Mouse (Mus musculus) intestine, postnatal 0 days (tissue): Measurements from ENCODE around the gene Uggt2. TPM values are rescaled to one million over a fixed set of nuclear protein-coding genes. Genes with fewer than 3 reads are reported as not detected.

Experiments used
- ATAC-seq: fragments of 200-750 bp; cut with Nextera tagmentation; 2 replicates; pipeline ENCODE4 v1.8.0; 2017; ENCODE audit warnings: mild to moderate bottlenecking, moderate TSS enrichment, moderate library complexity
- H3K27ac ChIP-seq: fragments of 300-500 bp; sonication (generic); 2 replicates; pipeline ENCODE4 v1.5.1; 2014; ENCODE audit warnings: mild to moderate bottlenecking, low read depth, low read length, moderate library complexity
- H3K27me3 ChIP-seq: fragments of 300-500 bp; sonication (generic); replicated peaks from 2 replicates; pipeline ENCODE4 v1.6.1; 2014; ENCODE audit warnings: low read length, mixed read lengths; ENCODE audit not compliant: control insufficient read depth, insufficient read depth
- H3K36me3 ChIP-seq: fragments of 300-500 bp; sonication (generic); 2 replicates; pipeline ENCODE4 v1.6.1; 2014; ENCODE audit warnings: mild to moderate bottlenecking, moderate library complexity; ENCODE audit not compliant: control insufficient read depth, insufficient read depth
- H3K4me1 ChIP-seq: fragments of 300-500 bp; sonication (generic); replicated peaks from 2 replicates; pipeline ENCODE4 v1.6.1; 2014; ENCODE audit warnings: antibody characterized with exemption, low read length, mixed read lengths; ENCODE audit not compliant: control insufficient read depth, insufficient read depth
- H3K4me2 ChIP-seq: fragments of 300-500 bp; sonication (generic); replicated peaks from 2 replicates; pipeline ENCODE4 v1.6.1; 2014; ENCODE audit warnings: low read depth, mild to moderate bottlenecking, moderate library complexity
- H3K4me3 ChIP-seq: fragments of 300-500 bp; sonication (generic); 2 replicates; pipeline ENCODE4 v1.5.1; 2014; ENCODE audit warnings: low read depth, low read length
- H3K9ac ChIP-seq: fragments of 300-500 bp; sonication (generic); 2 replicates; pipeline ENCODE4 v1.6.1; 2014; ENCODE audit warnings: mild to moderate bottlenecking, low read depth, low read length
- H3K9me3 ChIP-seq: fragments of 300-500 bp; sonication (generic); 2 replicates; pipeline ENCODE4 v1.6.1; 2016; ENCODE audit warnings: mixed run types; ENCODE audit not compliant: control insufficient read depth
- CTCF ChIP-seq: sonication (generic); IDR thresholded peaks from 2 replicates; pipeline ENCODE4 v1.5.1; 2016; ENCODE audit warnings: low read depth, mild to moderate bottlenecking, control low read depth, antibody characterized with exemption, moderate library complexity
- WGBS: fragments of 180-500 bp; shearing (Covaris S2); extraction: QIAGEN DNeasy Blood & Tissue Kit; methylation state at CpG from one replicate; pipeline ENCODE4 v1.1.7; 2014; 5-methylcytosine and 5-hydroxymethylcytosine counted together
- polyA plus RNA-seq: library from polyadenylated mRNA; unstranded; fragments of >200 nt; fragmentation: Nextera tagmentation; extraction: Ambion mirVana; gene quantifications from 2 replicates; pipeline ENCODE4 v1.2.1, GENCODE M21; 2015

Gene Uggt2
- polyA plus RNA-seq, 1 experiment from 2014 or later: 1.6 TPM

GRCm38 (mm10) chr14:119043765-119044164 lies 55.5 kb downstream of the Uggt2 start:
- H3K27ac ChIP-seq: no peak overlapping the region
- H3K4me3 ChIP-seq: no peak overlapping the region
- no peak; the same call in 1 of the 2 replicates for ATAC-seq
- no peaks in the 10 kb centered on the region for H3K4me1 ChIP-seq
- no peak for TF ChIP-seq CTCF
- no peak overlapping the region for H3K4me2 ChIP-seq
- 64% methylated on average over 7 of the region's 7 CpGs for WGBS
- H3K9ac ChIP-seq: no peak overlapping the region
- no peaks in the 10 kb centered on the region for H3K27me3 ChIP-seq
- no peaks in the 10 kb centered on the region for H3K36me3 ChIP-seq
- H3K9me3 ChIP-seq: no peaks in the 10 kb centered on the region

- no peak overlapping the region for H3K4me2 ChIP-seq
- no peaks in the 10 kb centered on the region for H3K4me1 ChIP-seq
- 70% methylated on average over 1 of the region's 1 CpGs for WGBS
- no peaks in the 10 kb centered on the region for H3K9me3 ChIP-seq
- no peaks in the 10 kb centered on the region for H3K36me3 ChIP-seq
- ATAC-seq: no peak
- H3K9ac ChIP-seq: no peak overlapping the region
- no peak overlapping the region for H3K4me3 ChIP-seq
- TF ChIP-seq CTCF: peak; percentile 78
- no peak overlapping the region for H3K27ac ChIP-seq
- H3K27me3 ChIP-seq: no peaks in the 10 kb centered on the region
Measured at GRCm38 (mm10) chr14:119040253-119040652, 59.0 kb downstream of the Uggt2 start.

- TF ChIP-seq CTCF: no peak
- Histone ChIP-seq H3K27ac (no peak overlapping the region), H3K4me2 (no peak overlapping the region), H3K4me3 (no peak overlapping the region), H3K9me3 (no peaks in the 10 kb centered on the region), H3K4me1 (no peaks in the 10 kb centered on the region), H3K9ac (no peak overlapping the region), H3K36me3 (no peaks in the 10 kb centered on the region; the same call in 1 of the 2 replicates), H3K27me3 (no peaks in the 10 kb centered on the region)
- WGBS: 70% methylated on average over 3 of the region's 3 CpGs
- ATAC-seq: no peak
Measured at GRCm38 (mm10) chr14:119037755-119038154, 61.5 kb downstream of the Uggt2 start.

- no peak for ATAC-seq
- Histone ChIP-seq H3K27ac (no peak overlapping the region), H3K4me2 (no peak overlapping the region), H3K27me3 (no peaks in the 10 kb centered on the region), H3K4me1 (no peaks in the 10 kb centered on the region), H3K9ac (no peak overlapping the region), H3K4me3 (no peak overlapping the region), H3K9me3 (no peaks in the 10 kb centered on the region), H3K36me3 (no peaks in the 10 kb centered on the region; the same call in 1 of the 2 replicates)
- WGBS: 89% methylated on average over 12 of the region's 12 CpGs
- no peak for TF ChIP-seq CTCF
Measured at GRCm38 (mm10) chr14:119037076-119037683, 62.0 kb downstream of the Uggt2 start.

- Histone ChIP-seq H3K4me2 (no peak overlapping the region), H3K27me3 (no peaks in the 10 kb centered on the region), H3K4me3 (no peak overlapping the region), H3K9ac (no peak overlapping the region), H3K4me1 (no peaks in the 10 kb centered on the region), H3K36me3 (no peaks in the 10 kb centered on the region), H3K9me3 (no peaks in the 10 kb centered on the region), H3K27ac (no peak overlapping the region)
- TF ChIP-seq CTCF: no peak
- ATAC-seq: no peak
- WGBS: 68% methylated on average over 2 of the region's 2 CpGs
Measured at GRCm38 (mm10) chr14:119027675-119028253, 71.5 kb downstream of the Uggt2 start.

- H3K4me2 ChIP-seq: no peak overlapping the region
- no peak; the same call in 1 of the 2 replicates for ATAC-seq
- H3K9me3 ChIP-seq: no peaks in the 10 kb centered on the region
- H3K9ac ChIP-seq: no peak overlapping the region
- WGBS: 39% methylated on average over 4 of the region's 4 CpGs
- H3K4me3 ChIP-seq: no peak overlapping the region
- TF ChIP-seq CTCF: peak; percentile 95
- no peaks in the 10 kb centered on the region for H3K4me1 ChIP-seq
- H3K27ac ChIP-seq: no peak overlapping the region
- no peaks in the 10 kb centered on the region for H3K27me3 ChIP-seq
- no peaks in the 10 kb centered on the region for H3K36me3 ChIP-seq
Measured at GRCm38 (mm10) chr14:119027130-119027529, 72.1 kb downstream of the Uggt2 start.
